Mouse (Mus musculus) embryonic fibroblast, embryonic 13.5 days (primary cell): ENCODE data around the gene Slc26a5. TPM values are rescaled to one million over a fixed set of nuclear protein-coding genes. Genes with fewer than 3 reads are reported as not detected.

Experiments used
- H3K27ac ChIP-seq: 2 replicates; pipeline ENCODE4 v1.5.1; 2012; ENCODE audit warnings: low read length, control low read depth, inconsistent platforms; ENCODE audit not compliant: insufficient read depth
- H3K4me1 ChIP-seq: 2 replicates; pipeline ENCODE4 v1.6.1; 2011; ENCODE audit warnings: low read length; ENCODE audit not compliant: control insufficient read depth, insufficient read depth
- H3K4me3 ChIP-seq: 2 replicates; pipeline ENCODE4 v1.5.1; 2011; ENCODE audit warnings: mild to moderate bottlenecking, control low read depth, low read length; ENCODE audit not compliant: insufficient read depth
- CTCF ChIP-seq: IDR thresholded peaks from 2 replicates; pipeline ENCODE4 v1.5.1; 2011; ENCODE audit warnings: mild to moderate bottlenecking, control low read depth, low read length, moderate library complexity, borderline replicate concordance; ENCODE audit not compliant: insufficient read depth
- POLR2A ChIP-seq: IDR thresholded peaks from 2 replicates; pipeline ENCODE4 v1.6.1; 2011; ENCODE audit warnings: low read depth, mild to moderate bottlenecking, control low read depth, low read length, moderate library complexity
- polyA plus RNA-seq: library from polyadenylated mRNA; stranded (reverse); fragments of >200 nt; gene quantifications from 2 replicates; pipeline ENCODE4 v1.2.4, GENCODE M21; 2011; ENCODE audit warnings: low read depth; ENCODE audit not compliant: missing spikeins, insufficient read length

The Slc26a5 gene
- polyA plus RNA-seq, 1 experiment: not detected

DNA sequence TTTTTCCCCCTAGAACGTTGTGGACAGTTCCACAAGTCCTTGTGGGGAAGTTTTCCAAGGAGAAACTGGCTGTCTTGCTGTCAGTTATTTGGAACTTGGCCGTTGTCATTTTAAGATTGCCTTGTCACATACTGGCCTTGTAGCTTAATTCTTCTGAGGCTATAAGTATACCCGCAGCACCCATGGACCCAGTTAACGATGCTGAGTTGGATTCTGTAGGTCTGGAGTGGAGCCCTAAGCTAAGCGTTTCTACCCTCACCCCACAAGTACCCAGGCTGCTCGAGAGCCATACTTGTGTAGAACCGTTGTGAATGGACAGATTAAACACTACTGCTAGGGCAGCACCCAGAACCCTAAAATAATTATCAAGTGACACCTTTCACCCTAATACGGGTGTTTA is 1.3 kb upstream of the Slc26a5 start:
- TF ChIP-seq POLR2A (no peak), CTCF (no peak)
- Histone ChIP-seq H3K4me1 (no peaks in the 10 kb centered on the region), H3K4me3 (no peak overlapping the region), H3K27ac (no peak overlapping the region)

DNA sequence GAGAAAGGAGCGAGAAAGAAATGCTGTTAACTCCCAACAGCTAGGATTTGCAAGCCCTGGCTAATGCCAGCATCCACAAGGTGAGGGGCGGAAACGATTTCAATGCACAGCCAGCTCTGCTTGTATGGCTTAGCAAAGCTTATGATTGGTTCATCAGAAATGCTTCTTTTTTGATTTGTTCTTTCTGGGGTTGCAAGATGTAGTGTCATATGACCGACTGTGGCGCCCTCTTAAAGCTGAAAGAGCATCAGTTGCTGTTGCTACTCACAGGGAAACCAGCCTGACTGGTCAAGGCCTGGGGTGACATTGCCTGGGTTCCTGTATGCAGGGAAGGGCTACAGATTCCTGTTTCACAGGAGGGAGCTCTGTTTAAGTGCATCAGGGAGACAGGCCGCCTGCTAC is 908 bp upstream of the Slc26a5 start:
- no peak overlapping the region for H3K4me3 ChIP-seq
- no peaks in the 10 kb centered on the region for H3K4me1 ChIP-seq
- H3K27ac ChIP-seq: no peak overlapping the region
- no peak for TF ChIP-seq CTCF
- TF ChIP-seq POLR2A: no peak

DNA sequence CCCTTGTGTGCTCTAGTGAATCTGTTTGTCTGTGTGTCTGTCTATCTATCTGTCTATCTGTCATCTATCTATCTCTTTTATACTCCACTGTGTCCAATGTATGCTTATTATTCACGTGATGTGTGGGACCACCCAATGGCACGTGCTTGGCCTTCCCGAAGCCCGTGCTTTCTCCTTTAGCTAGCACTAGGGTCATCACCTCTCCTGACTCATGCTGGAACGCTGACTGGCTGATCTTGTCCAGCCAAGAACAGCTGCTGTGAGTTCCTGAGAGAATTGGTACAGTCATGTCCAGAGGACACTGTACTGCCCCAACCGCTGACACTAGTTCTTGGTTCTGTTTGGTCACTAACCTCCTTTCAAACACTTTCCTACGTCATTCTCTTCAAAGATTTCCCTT is 6.8 kb downstream of the Slc26a5 start:
- TF ChIP-seq CTCF: no peak
- no peak for TF ChIP-seq POLR2A
- Histone ChIP-seq H3K4me3 (no peak overlapping the region), H3K27ac (no peak overlapping the region), H3K4me1 (no peaks in the 10 kb centered on the region)

DNA sequence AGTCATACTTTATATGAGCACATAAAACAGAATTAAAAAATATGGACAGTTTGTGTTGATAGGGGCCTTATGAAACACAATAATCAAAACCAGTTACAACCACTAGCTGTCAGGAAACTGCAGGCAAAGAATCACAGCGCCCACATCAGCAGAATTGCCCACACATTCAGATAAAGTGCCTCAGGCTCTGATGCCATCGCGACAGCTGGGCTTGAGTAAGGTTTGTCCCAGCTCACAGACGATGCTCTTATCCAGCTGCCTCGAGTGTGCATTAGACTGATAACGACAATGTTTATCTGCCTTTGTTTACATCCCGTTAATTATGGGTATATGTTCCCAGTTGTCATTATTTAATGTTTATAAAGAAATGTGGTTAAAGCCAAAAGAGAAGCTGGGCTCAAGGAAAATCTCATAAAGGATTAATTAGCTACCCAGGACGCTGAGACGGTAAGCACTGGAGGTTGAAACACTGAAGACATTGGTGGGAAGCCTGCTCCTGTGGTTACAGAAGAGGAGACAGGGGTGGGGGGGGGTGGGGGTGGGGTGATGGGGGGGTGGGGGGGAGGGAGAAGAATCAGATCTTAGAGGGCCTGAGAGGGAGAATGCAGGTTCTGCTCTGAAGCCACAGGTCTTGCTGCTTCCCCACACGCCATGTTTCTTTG is 13.6 kb downstream of the Slc26a5 start:
- TF ChIP-seq POLR2A: no peak
- no peak for TF ChIP-seq CTCF
- no peak overlapping the region for H3K27ac ChIP-seq
- H3K4me1 ChIP-seq: no peaks in the 10 kb centered on the region
- H3K4me3 ChIP-seq: no peak overlapping the region

DNA sequence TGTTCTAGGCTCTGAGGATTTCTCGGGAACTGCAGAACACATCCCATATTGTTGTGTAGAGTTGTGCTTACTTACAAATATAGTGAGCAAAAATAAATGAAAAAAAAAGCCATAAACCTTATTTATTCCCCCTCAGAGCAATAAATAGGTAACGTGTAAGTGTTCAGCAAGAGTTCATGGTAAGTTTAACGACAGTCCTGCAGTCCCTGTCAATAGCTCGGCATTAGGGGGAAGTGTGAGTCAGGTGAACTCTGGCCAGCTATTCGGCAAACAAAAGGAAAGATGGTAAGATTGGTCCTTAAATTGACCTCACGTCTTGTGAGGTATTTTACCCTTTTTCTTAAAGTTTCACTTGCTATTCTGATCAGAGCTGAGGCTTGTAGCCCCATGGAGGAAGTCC is 18.0 kb downstream of the Slc26a5 start:
- Histone ChIP-seq H3K4me1 (no peaks in the 10 kb centered on the region), H3K4me3 (no peak overlapping the region), H3K27ac (no peak overlapping the region)
- TF ChIP-seq POLR2A (no peak), CTCF (no peak)

DNA sequence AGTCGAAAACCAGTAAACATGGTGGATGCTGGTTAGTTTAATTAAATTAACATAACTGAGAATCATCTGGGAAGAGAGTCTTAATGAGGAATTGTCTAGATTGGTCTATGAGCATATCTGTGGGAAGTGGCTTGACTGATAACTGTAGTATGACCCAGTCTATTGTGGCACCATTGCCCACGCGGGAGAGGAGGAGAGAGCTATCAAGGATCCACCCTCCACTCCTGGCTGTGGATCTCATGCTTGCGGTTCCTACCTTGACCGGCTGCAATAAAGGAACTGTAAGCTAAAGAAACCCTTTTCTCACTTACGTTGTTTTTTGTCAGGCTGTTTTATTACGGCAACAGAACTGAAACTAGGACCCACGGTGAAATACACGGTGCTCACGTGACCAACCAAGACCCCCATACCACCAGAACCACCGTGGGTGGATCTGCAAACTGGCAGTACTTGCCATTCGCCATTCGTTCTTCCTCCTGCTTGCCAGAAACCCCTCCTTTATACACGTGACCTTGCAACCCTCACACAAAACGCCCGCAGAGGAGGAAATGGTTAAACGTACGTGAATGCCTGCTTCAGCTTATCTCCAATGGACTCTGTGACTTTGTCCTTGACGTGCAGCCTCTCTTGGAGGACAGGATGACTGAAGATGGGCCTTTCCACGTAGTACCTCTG is 18.7 kb downstream of the Slc26a5 start:
- H3K4me1 ChIP-seq: no peaks in the 10 kb centered on the region
- H3K27ac ChIP-seq: no peak overlapping the region
- TF ChIP-seq CTCF: no peak
- TF ChIP-seq POLR2A: no peak
- no peak overlapping the region for H3K4me3 ChIP-seq

DNA sequence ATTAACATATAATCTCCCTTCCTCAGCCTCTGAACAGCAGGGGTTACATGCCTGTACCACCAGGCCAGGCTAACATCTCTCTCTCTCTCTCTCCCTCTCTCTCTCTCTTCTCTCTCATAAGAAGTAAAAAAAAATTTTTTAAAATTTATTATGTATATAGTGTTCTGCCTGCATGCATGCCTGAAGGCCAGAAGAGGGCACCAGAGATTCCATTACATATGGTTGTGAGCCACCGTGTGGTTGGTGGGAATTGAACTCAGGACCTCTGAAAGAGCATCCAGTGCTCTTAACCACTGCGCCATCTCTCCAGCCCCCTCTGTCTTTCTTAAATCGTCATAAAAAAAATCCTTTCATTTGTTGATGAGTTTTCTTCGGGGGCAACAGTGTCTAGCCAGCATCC is 20.7 kb downstream of the Slc26a5 start:
- no peak for TF ChIP-seq CTCF
- TF ChIP-seq POLR2A: no peak
- no peaks in the 10 kb centered on the region for H3K4me1 ChIP-seq
- no peak overlapping the region for H3K27ac ChIP-seq
- no peak overlapping the region for H3K4me3 ChIP-seq

DNA sequence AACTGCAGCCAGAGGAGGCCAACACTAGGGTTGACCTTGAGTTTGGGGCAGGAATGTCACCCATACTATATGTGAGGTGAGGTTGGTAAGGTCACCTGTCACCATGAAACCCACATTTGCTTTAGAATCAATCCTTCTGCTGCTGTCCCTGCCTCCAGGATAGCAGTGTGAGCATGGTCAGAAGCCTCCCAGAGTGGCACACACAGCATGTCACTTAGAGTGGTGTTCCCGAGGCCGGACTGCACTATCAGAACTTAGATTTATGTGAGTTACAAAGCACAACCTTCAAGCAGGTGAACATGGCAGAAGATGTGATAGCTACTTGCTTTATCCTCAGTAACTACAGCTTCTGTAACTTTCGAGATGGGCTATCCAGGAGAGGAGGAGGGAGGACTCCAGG is 33.6 kb downstream of the Slc26a5 start:
- no peak overlapping the region for H3K4me3 ChIP-seq
- TF ChIP-seq CTCF (no peak), POLR2A (no peak)
- no peaks in the 10 kb centered on the region for H3K4me1 ChIP-seq
- no peak overlapping the region for H3K27ac ChIP-seq

DNA sequence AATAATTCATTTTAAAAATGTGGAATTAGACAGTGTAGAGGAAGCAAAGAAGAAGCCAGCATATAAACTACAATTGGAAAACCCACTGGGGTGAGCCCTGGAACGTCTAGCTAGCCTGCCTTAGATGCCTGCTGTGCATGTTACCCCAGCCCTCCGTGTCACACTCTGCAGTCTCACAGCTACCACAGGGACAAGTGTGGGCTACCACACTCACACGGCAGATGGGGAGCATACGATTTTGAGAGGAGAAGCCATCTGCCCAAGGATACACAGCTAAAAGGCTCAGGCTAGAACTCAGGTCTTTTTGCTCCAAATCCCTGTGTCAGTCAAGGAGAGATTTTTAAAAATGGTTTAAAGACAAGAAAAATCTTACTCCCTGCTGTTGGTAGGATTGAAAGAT is 36.5 kb downstream of the Slc26a5 start:
- TF ChIP-seq POLR2A: no peak
- no peak for TF ChIP-seq CTCF
- H3K4me1 ChIP-seq: no peaks in the 10 kb centered on the region
- no peak overlapping the region for H3K27ac ChIP-seq
- H3K4me3 ChIP-seq: no peak overlapping the region

DNA sequence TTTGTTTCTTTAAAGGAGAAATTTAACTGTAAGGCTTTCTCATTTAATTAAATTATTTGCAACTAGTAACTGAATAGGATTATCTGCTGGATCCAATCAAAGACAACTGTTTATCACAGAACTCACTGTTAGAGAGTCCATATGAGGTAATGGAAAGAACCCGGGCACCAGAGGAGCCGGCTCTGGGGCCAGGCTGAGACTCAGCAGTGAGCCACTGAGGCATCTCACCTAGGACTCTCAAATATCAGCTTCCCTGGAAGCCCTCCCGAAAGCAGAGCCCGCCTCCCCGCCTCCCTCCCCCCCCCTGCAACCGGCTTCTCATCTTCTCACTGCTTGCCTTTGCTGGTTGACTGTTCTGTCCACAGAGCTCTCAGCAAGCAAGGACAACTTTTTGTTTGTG is 37.8 kb downstream of the Slc26a5 start:
- Histone ChIP-seq H3K27ac (no peak overlapping the region), H3K4me3 (no peak overlapping the region), H3K4me1 (no peaks in the 10 kb centered on the region)
- TF ChIP-seq CTCF (no peak), POLR2A (no peak)

DNA sequence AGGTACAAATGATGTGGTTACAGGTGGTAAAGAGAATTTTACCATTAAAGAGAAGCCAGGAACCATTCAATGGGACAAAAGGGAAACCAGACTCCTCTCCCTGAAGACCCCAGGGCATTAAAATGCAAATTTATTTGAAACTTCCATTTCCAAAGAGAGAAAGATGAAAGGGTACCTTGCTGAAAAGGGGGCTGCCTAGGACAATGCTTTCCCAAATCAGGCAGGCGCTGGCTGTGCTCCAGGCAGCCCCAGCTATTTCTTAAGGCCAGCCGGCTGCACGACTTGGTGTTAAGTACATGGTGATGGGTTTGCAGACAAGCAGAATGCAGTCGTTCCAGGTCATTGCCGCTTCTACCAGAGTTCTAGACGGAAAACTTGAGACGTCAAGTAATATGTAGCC is 39.0 kb downstream of the Slc26a5 start:
- Histone ChIP-seq H3K27ac (no peak overlapping the region), H3K4me3 (no peak overlapping the region), H3K4me1 (no peaks in the 10 kb centered on the region)
- TF ChIP-seq POLR2A (no peak), CTCF (no peak)
